Mouse (Mus musculus) bone marrow, adult 2 months (tissue): ENCODE measurements around the gene Sbno1.

ENCODE experiments used
- CTCF ChIP-seq: fragments of 200-500 bp; IDR thresholded peaks from 2 replicates; pipeline ENCODE4 v1.5.1; 2011; ENCODE audit warnings: low read length, control low read depth; ENCODE audit not compliant: control insufficient read depth, insufficient read depth
- POLR2A ChIP-seq: fragments of 200-500 bp; IDR thresholded peaks from 2 replicates; pipeline ENCODE4 v1.6.1; 2011; ENCODE audit warnings: low read depth, mild to moderate bottlenecking, control low read depth, low read length, borderline replicate concordance; ENCODE audit not compliant: control insufficient read depth

DNA sequence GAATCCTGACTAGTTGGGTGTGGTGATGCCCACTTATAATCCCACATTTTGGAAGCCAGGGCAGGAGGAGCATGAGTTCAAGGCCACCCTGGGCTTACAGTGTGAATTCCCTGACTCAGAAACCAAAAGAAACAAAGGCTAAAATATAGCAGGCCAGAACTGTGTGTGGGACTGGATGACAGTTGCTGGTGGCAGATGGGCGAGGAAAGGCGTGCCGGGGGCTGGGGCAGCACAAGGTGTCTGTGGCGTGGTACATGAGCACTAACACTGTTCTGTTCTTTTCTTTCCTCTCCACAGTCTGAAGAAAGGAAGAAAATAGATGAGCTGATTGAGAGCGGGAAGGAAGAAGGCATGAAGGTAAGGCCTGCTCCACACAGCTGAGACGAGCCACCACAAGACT is 31.0 kb upstream of the Sbno1 start:
- no peak for TF ChIP-seq CTCF
- no peak for TF ChIP-seq POLR2A
